Mouse (Mus musculus) liver, embryonic 13.5 days (tissue): ENCODE measurements at regions not wholly inside any gene's neighbourhood (a gene's known extent, or its start where the extent isn't known, plus 50 kb on each side); places are given as distances from the start of the nearest gene placed in this dataset.

Experiments
- ATAC-seq: fragments of 200-750 bp; cut with Nextera tagmentation; 2 replicates; pipeline ENCODE4 v1.8.0; 2017; ENCODE audit warnings: low read depth, mild to moderate bottlenecking, moderate number of reproducible peaks, moderate library complexity
- DNase-seq: peaks from one replicate; pipeline ENCODE4 v3.0.0; 2022
- H3K27ac ChIP-seq: fragments of 300-500 bp; sonication (generic); 2 replicates; pipeline ENCODE4 v1.5.1; 2015; ENCODE audit warnings: moderate library complexity, mild to moderate bottlenecking, inconsistent platforms
- H3K27me3 ChIP-seq: fragments of 300-500 bp; sonication (generic); 2 replicates; pipeline ENCODE4 v1.6.1; 2015; ENCODE audit warnings: mild to moderate bottlenecking, inconsistent platforms
- H3K36me3 ChIP-seq: fragments of 300-500 bp; sonication (generic); 2 replicates; pipeline ENCODE4 v1.6.1; 2015; ENCODE audit warnings: mild to moderate bottlenecking, inconsistent platforms
- H3K4me1 ChIP-seq: fragments of 300-500 bp; sonication (generic); replicated peaks from 2 replicates; pipeline ENCODE4 v1.6.1; 2015; ENCODE audit warnings: inconsistent platforms
- H3K4me2 ChIP-seq: fragments of 300-500 bp; sonication (generic); 2 replicates; pipeline ENCODE4 v1.6.1; 2015; ENCODE audit warnings: inconsistent platforms, mild to moderate bottlenecking, moderate library complexity
- H3K4me3 ChIP-seq: fragments of 300-500 bp; sonication (generic); replicated peaks from 2 replicates; pipeline ENCODE4 v1.5.1; 2015; ENCODE audit warnings: mild to moderate bottlenecking, inconsistent platforms
- H3K9ac ChIP-seq: fragments of 300-500 bp; sonication (generic); 2 replicates; pipeline ENCODE4 v1.6.1; 2015; ENCODE audit warnings: mild to moderate bottlenecking, inconsistent platforms
- H3K9me3 ChIP-seq: fragments of 300-500 bp; sonication (generic); replicated peaks from 2 replicates; pipeline ENCODE4 v1.6.1; 2016; ENCODE audit warnings: inconsistent platforms
- WGBS: fragments of 180-500 bp; shearing (Covaris S2); methylation state at CpG from one replicate; pipeline ENCODE4 v1.1.7; 2015; ENCODE audit not compliant: insufficient replicate concordance; 5-methylcytosine and 5-hydroxymethylcytosine counted together

DNA sequence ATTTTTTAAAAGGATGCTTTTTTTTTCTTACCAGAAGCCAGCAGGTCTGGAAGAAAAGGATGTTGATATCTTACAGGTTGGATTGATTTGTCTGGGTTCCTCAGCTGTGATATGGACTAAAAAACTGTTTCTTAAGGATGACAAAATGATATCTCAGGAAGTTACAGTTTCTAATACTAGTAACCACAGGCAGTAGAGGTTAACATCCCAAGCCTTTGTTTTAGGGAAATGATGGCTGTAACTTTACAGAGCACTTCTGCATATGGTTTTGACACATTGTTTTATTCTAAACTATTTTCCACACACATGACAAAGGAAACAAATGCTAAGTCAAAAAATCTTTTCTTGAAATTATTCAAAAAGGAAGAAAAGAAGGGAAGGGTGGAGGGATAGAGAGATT, 573.8 kb upstream of the Mef2c start:
- no peak overlapping the region for H3K27ac ChIP-seq

DNA sequence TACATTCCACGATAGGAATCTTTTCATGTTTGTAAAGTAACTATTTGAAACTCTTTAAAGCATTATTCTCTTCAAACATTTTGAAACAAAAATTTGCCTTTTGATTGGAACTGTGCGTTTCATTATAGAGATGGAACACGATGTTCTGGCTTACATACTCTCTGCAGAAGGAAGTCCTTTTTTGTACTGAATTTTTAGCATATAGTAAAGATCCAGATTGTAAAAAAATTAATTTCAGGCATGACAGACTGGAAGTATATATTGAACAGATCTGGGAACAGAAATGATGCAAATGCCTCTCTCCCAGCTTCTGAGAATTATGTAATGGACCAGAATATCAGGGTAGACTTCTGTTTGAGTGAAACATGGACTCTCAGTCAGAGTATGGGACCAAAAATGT, 566.0 kb upstream of the Mef2c start:
- Histone ChIP-seq H3K27me3 (no peaks in the 10 kb centered on the region), H3K4me1 (no peaks in the 10 kb centered on the region), H3K4me2 (no peak overlapping the region), H3K9ac (no peak overlapping the region), H3K9me3 (no peaks in the 10 kb centered on the region), H3K36me3 (no peaks in the 10 kb centered on the region), H3K4me3 (no peak overlapping the region), H3K27ac (no peak overlapping the region)
- ATAC-seq (no peak), DNase-seq (no peak)
- 65% methylated on average over 3 of the region's 3 CpGs for WGBS

More for the DNA sequence above, 573.8 kb upstream of the Mef2c start:
- Histone ChIP-seq H3K4me2 (no peak overlapping the region), H3K9me3 (no peaks in the 10 kb centered on the region), H3K4me3 (no peak overlapping the region), H3K9ac (no peak overlapping the region), H3K27me3 (no peaks in the 10 kb centered on the region), H3K36me3 (no peaks in the 10 kb centered on the region), H3K4me1 (no peaks in the 10 kb centered on the region)
- no peak for ATAC-seq
- DNase-seq, result no peak

DNA sequence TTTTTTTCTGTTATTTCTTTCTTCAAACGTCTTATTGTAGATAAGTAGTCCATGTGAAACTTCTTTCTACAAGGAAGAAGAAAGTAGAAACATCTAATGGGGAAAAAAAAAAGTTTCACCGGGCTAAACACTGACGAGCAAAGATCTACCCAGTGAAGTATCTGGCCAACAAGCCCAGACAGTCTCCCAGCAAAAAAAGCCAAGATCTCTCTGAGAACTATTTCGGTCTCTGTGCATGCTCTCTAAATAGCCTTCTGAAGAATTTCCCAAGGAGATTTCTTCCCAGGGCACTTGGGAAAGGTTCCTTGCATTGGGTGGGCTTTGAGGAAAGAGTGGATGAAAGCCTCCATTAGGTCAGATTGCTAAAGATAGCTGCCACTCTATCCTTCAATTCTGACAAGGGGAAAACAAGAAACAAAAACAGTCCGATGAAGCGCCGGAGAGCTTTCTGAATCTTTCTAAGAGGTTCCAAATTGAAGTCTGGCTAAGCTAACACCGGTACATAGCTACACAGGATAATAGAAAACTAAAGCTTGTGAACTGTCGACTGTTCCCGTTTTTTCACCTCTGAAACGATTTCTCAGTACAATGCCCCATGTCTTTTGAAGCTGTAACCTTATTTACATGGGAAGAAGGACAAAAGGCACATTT, 561.0 kb upstream of the Mef2c start:
- 68% methylated on average over 11 of the region's 11 CpGs for WGBS
- H3K27me3 ChIP-seq, result no peaks in the 10 kb centered on the region

DNA sequence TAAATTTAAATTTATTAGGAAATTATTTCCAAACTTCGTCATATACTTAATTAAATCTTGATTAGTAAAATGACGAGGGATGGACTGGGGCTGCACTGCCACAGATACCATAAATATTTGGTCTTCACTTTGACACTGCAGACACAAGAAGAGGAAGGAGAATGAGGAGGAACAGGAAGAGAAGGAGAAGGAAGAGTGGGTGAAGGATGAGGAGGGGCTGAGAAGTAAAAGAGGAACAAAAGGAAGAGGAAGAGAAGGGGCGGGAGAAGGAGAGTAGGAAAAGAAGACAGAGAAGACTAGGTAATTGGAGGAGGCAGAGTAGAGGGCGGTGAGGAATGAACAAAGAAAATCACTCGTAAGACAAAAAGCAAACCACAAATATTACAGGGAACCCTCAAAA, 556.9 kb upstream of the Mef2c start:
- H3K27ac ChIP-seq, result no peak overlapping the region
- no peaks in the 10 kb centered on the region for H3K27me3 ChIP-seq
- no peak overlapping the region for H3K4me2 ChIP-seq
- H3K4me3 ChIP-seq, result no peak overlapping the region
- DNase-seq (no peak), ATAC-seq (no peak)
- 61% methylated on average over 5 of the region's 5 CpGs for WGBS
- H3K9me3 ChIP-seq, result no peaks in the 10 kb centered on the region
- no peak overlapping the region for H3K9ac ChIP-seq
- H3K4me1 ChIP-seq, result no peaks in the 10 kb centered on the region
- H3K36me3 ChIP-seq, result no peaks in the 10 kb centered on the region

More for the DNA sequence above, 561.0 kb upstream of the Mef2c start:
- no peaks in the 10 kb centered on the region for H3K4me1 ChIP-seq
- H3K4me3 ChIP-seq, result no peak overlapping the region
- H3K4me2 ChIP-seq, result no peak overlapping the region
- H3K9ac ChIP-seq, result no peak overlapping the region
- no peak for ATAC-seq
- no peak overlapping the region for H3K27ac ChIP-seq
- DNase-seq, result no peak
- no peaks in the 10 kb centered on the region for H3K9me3 ChIP-seq
- H3K36me3 ChIP-seq, result no peaks in the 10 kb centered on the region

DNA sequence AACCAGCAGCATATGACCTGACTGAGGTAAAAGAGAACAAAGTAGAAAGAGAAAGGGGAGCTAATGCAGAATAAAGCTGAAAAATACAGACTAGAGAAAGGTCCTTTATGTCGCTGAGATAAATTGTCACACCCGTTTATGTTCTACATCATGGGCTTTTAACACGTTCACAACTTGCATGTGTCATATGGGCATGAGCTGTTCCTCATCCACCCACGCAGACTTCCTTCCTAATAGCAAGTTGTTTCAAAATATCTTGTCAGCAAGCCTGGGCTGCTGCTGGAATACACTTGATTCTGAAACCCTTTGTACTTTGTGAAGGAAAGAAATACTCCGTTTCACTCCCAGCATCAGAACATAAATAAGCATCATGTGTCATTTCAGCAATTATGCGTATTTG, 554.3 kb upstream of the Mef2c start:
- H3K36me3 ChIP-seq, result no peaks in the 10 kb centered on the region
- no peak overlapping the region for H3K9ac ChIP-seq
- H3K4me1 ChIP-seq, result no peaks in the 10 kb centered on the region
- no peaks in the 10 kb centered on the region for H3K9me3 ChIP-seq
- H3K4me3 ChIP-seq, result no peak overlapping the region
- H3K27ac ChIP-seq, result no peak overlapping the region
- no peak overlapping the region for H3K4me2 ChIP-seq
- DNase-seq, result no peak
- 34% methylated on average over 6 of the region's 6 CpGs for WGBS
- H3K27me3 ChIP-seq, result no peaks in the 10 kb centered on the region
- ATAC-seq, result no peak

DNA sequence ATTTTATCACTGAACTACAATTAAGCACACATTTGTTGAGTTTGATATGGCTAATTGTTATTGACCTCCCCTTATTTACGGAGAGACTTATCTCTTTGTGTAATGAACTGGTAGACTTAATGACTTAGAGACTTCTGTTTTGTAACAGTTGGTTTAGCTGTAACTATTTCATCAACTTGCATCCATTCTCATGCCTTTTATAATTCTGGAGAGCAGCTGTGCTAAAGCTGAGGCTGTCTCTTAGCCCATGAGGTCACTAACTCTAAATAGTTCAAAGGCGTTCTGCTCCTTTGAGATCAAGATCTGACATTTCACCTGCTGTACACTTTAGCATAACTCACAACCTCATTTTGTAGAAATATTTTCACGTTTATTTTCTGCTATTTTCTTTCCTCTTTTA, 541.5 kb upstream of the Mef2c start:
- 52% methylated on average over 3 of the region's 3 CpGs for WGBS
- no peaks in the 10 kb centered on the region for H3K9me3 ChIP-seq
- DNase-seq (no peak), ATAC-seq (no peak)
- H3K9ac ChIP-seq, result no peak overlapping the region
- no peak overlapping the region for H3K4me3 ChIP-seq
- H3K27me3 ChIP-seq, result no peaks in the 10 kb centered on the region
- H3K4me1 ChIP-seq, result no peaks in the 10 kb centered on the region
- H3K4me2 ChIP-seq, result no peak overlapping the region
- H3K36me3 ChIP-seq, result no peaks in the 10 kb centered on the region
- no peak overlapping the region for H3K27ac ChIP-seq

DNA sequence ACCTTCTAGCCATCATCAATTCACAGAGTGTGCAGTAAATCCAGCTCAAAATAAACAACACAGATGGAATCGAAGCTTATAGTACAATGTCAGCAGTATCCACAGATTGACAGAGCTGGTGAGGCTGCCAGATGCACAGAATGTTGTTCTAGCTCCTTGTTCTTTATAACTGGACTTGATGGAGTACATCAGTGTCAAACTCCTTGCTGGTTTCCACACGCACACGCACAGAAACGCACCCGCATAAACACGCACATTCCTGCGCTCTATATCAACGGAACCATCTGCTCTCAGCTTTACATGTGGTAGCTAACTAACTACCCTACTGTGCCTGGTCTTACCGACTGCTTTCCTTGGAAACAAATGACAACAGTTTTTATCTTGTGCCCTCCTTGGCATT, 532.1 kb upstream of the Mef2c start:
- no peak overlapping the region for H3K9ac ChIP-seq
- 82% methylated on average over 9 of the region's 9 CpGs for WGBS
- H3K4me3 ChIP-seq, result no peak overlapping the region
- no peaks in the 10 kb centered on the region for H3K9me3 ChIP-seq
- no peaks in the 10 kb centered on the region for H3K36me3 ChIP-seq
- no peaks in the 10 kb centered on the region for H3K27me3 ChIP-seq
- no peaks in the 10 kb centered on the region for H3K4me1 ChIP-seq
- H3K4me2 ChIP-seq, result no peak overlapping the region
- DNase-seq (no peak), ATAC-seq (no peak)
- no peak overlapping the region for H3K27ac ChIP-seq

DNA sequence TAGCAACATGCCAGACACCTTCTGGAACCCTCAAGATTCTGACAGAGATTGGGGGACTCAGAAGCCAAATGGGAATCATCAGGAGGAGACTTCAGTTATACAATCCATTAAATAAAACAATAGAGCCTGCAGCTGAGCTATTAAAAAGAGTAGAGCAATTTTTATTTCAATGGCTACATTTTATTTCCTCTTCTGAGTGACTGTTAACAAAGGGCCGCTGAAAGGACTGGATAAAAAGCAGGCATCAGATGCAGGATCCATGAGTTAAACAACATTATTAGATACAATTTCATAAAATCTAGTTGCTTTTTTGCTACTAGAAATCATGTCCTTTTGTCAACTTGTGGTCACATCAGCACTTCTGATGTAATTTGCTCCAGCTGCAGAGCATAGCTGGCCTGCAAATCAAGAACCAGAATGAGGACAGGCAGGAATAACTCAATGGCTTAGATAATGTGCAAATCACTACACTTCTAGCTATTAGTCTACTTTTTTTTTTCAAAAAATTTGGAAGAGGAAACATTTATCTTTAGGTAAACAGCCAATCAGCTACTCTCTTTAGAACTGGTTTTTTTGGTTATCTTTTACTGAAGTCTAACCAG, 529.5 kb upstream of the Mef2c start:
- H3K36me3 ChIP-seq, result no peaks in the 10 kb centered on the region
- no peak for ATAC-seq
- no peaks in the 10 kb centered on the region for H3K4me1 ChIP-seq
- H3K9me3 ChIP-seq, result no peaks in the 10 kb centered on the region
- no peaks in the 10 kb centered on the region for H3K27me3 ChIP-seq
- H3K9ac ChIP-seq, result no peak overlapping the region
- no peak overlapping the region for H3K27ac ChIP-seq
- no peak overlapping the region for H3K4me3 ChIP-seq
- 69% methylated on average over 1 of the region's 1 CpGs for WGBS
- DNase-seq, result no peak
- no peak overlapping the region for H3K4me2 ChIP-seq

DNA sequence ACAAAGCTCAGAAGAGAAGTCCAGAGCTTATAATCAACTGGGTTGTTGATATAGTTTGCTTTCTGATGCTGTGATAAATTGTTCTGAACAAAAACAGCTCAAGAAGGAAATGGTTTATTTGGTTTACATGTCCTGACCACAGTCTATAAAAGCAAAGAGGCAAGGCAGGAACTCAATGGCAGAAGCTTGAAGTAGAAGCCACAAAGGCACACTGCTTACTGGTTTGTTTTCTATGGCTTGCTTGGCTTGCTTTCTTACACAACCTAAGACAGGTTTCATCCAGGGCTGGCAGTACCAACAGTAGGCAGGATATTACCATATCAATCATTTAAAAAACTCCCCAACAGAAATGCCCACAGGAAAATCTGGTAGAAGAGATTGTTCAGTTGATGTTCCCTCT, 502.7 kb upstream of the Mef2c start:
- Histone ChIP-seq H3K36me3 (no peaks in the 10 kb centered on the region), H3K9me3 (no peaks in the 10 kb centered on the region), H3K4me2 (no peak overlapping the region), H3K27me3 (no peaks in the 10 kb centered on the region), H3K4me3 (no peak overlapping the region), H3K27ac (no peak overlapping the region), H3K9ac (no peak overlapping the region), H3K4me1 (no peaks in the 10 kb centered on the region)
- no peak for ATAC-seq
- no peak for DNase-seq

DNA sequence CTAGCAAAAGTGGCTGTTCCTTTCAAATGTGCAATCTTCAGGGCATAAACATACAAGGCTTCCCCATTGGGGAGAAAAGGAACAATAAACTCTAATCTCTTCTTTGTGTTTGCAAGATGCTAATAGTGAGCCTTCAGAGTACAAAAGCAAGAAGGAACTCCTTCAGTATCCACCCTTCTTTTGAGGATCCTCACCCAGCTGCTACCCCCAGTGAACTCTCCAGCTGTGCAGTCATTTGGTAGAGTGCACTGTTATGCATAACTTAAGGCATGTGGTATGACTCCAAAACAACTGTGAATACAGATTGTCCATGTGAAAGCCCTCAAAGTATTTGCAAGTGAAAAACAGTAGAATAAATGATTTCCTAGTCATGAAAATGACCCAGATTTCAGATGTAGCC, 487.1 kb upstream of the Mef2c start:
- H3K27me3 ChIP-seq, result no peaks in the 10 kb centered on the region
- no peak for DNase-seq
- no peak overlapping the region for H3K4me3 ChIP-seq
- H3K9ac ChIP-seq, result no peak overlapping the region
- no peaks in the 10 kb centered on the region for H3K9me3 ChIP-seq
- no peaks in the 10 kb centered on the region for H3K36me3 ChIP-seq
- H3K4me1 ChIP-seq, result 0 out of 2 replicates have a peak, but pooled peaks cover 4% of the 10 kb centered on the region
- ATAC-seq, result no peak
- no peak overlapping the region for H3K27ac ChIP-seq
- H3K4me2 ChIP-seq, result no peak overlapping the region

DNA sequence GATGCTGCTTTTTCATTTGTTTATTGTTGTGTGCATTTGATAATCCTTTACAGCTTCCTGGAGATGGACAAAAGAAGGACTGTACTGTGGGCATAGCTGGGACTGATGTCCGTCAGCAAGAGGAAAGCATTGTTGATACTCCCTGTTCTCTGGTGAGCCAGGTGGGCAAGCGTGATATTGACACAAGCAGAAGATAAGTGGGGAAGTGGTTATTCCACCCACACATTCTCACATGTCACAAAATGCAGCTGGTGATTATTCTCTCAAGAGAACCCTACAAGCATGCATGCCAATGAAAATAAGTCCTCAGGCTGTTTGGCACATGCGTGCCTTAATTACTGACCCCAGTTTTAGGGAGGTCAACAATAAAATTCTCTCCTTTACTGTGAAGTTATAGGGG, 483.0 kb upstream of the Mef2c start:
- no peak overlapping the region for H3K27ac ChIP-seq
- no peak for DNase-seq
- H3K4me1 ChIP-seq, result 0 out of 2 replicates have a peak, but pooled peaks cover 4% of the 10 kb centered on the region
- 26% methylated on average over 3 of the region's 3 CpGs for WGBS
- no peaks in the 10 kb centered on the region for H3K36me3 ChIP-seq
- H3K27me3 ChIP-seq, result no peaks in the 10 kb centered on the region
- no peaks in the 10 kb centered on the region for H3K9me3 ChIP-seq
- no peak overlapping the region for H3K4me2 ChIP-seq
- ATAC-seq, result no peak
- H3K4me3 ChIP-seq, result no peak overlapping the region
- H3K9ac ChIP-seq, result no peak overlapping the region

DNA sequence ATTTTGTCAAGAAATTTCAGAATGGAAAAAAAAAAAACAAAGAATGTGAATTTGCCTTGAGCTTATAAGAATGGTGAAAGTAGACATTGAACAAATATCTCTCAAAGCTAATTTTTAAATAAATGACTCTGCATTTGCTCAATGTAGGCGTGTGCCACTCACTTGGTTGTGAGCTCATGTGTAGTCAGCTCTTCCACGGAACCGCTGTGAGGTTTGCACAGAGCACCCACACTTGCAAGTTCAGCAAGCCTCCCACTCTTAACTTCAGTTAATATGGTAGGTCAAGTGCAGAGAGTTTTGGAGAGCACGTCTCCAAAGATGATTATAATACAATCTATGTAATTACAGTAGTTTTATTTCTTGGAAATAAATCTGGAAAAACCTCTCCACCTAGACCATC, 479.9 kb upstream of the Mef2c start:
- H3K4me3 ChIP-seq, result no peak overlapping the region
- no peak overlapping the region for H3K4me2 ChIP-seq
- H3K27me3 ChIP-seq, result no peaks in the 10 kb centered on the region
- H3K36me3 ChIP-seq, result no peaks in the 10 kb centered on the region
- 72% methylated on average over 4 of the region's 4 CpGs for WGBS
- H3K9ac ChIP-seq, result no peak overlapping the region
- no peak overlapping the region for H3K27ac ChIP-seq
- ATAC-seq (no peak), DNase-seq (no peak)
- 0 out of 2 replicates have a peak, but pooled peaks cover 4% of the 10 kb centered on the region for H3K4me1 ChIP-seq
- no peaks in the 10 kb centered on the region for H3K9me3 ChIP-seq
